Mouse (Mus musculus) left cerebral cortex, postnatal 25 days (tissue): ENCODE data around the gene Kcnk6. TPM values are rescaled to one million over a fixed set of nuclear protein-coding genes. Genes with fewer than 3 reads are reported as not detected.
"Not testable (repeated sequence)": the region's sequence is repeated elsewhere in the genome, so short reads cannot be mapped to it uniquely, and the experiment has no call there.

Source experiments
- DNase-seq, 2 experiments: peaks; one replicate each; pipeline ENCODE4 v3.0.0; 2022; ENCODE audit warnings: low spot score in 2 of 2, mixed read lengths in 1 of 2
- intact Hi-C: fragments of 180-260 bp; cut with DNase I; formaldehyde crosslinking; loops from one replicate; pipeline ENCODE4 v1.15.1; 2025
- total RNA-seq, 2 experiments: library from RNA; stranded (reverse); gene quantifications; 2 replicates each; pipeline ENCODE4 v1.2.3; 2021

The Kcnk6 gene
- total RNA-seq, 2 experiments from 2014 or later = 2.2 to 3.2 TPM

DNA sequence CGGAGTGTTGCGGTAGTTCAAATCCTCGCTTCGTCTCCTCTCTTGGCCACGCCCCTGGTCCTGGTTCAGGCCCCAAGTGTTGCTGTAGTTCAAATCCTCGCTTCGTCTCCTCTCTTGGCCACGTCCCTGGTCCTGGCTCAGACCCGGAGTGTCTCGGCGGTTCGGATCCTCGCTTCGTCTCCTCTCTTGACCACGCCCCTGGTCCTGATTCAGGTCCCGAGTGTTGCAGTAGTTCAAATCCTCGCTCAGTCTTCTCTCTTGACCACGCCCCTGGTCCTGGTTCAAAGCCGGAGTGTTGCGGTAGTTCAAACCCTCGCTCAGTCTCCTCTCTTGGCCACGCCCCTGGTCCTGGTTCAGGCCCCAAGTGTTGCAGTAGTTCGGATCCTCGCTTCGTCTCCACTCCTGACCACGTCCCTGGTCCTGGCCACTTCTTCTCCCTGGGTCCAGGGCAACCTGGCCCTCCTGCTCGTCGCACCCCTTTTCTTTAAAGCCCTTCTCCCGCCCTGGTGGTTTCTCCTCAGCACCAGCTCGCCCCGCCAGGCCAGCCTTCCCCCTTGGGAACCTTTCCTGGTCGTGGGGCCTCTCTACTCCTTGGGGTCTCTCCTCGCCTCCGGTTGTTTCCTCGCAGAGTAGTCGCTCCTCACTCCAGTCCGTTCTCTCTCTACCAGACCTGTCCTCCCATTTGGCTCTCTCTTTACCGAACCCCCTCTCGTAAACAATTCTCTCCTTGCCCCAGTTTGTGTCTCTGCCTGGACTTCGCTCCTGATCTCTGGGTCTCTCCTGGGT, 19.3 kb downstream of the Kcnk6 start:
- DNase-seq, intact Hi-C loops: not testable (repeated sequence)

GRCm38 (mm10) chr7:29212199-29212765, 20.0 kb downstream of the Kcnk6 start:
- intact Hi-C loops = no loop called here
- DNase-seq = no peak

DNA sequence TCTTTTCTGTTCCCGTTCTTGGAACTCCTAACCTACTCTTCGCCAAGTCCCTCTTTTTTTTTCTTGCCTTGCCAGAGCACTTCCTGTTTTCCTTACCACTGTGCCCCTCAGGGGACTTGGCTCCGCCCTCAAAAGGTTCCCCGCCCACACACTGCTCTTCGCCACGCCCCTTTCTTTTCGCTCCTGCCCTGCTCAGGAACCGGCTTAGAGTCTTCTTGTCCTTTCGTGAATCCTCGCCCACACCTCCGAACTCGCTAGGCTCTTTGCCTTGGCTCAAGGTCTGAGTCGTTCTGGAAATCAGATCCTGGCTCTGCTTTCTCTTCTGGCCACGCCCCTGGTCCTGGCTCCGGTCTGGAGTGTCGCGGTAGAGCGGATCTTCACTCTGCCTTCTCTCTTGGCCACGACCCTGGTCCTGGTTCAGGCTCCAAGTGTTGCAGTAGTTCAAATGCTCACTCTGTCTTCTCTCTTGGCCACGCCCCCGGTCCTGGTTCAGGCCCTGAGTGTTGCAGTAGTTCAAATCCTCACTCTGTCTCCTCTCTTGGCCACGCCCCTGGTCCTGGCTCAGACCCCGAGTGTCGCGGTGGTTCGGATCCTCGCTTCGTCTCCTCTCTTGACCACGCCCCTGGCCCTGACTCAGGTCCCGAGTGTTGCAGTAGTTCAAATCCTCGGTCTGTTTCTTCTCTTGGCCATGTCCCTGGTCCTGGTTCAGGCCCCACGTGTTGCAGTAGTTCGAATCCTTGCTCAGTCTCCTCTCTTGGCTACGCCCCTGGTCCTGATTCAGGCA, 20.7 kb downstream of the Kcnk6 start:
- intact Hi-C loops = no loop called here
- DNase-seq = peak; percentile 34 to 46

DNA sequence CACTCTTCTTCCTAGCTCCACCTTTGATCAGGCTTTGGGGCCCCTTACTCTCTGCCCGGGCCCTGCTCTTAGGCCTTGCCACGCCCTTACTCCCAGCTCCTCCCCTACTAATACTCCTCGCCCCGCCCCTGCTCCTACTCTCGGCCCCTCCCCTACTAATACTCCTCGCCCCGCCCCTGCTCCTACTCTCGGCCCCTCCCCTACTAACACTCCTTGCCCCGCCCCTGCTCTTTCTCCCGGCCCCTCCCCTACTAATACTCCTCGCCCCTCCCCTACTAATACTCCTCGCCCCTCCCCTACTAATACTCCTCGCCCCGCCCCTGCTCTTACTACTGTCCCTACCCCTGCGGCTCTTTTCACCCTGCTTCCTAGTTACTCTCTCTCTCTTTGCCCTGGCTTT, 21.3 kb downstream of the Kcnk6 start:
- DNase-seq, intact Hi-C loops: not testable (repeated sequence)

DNA sequence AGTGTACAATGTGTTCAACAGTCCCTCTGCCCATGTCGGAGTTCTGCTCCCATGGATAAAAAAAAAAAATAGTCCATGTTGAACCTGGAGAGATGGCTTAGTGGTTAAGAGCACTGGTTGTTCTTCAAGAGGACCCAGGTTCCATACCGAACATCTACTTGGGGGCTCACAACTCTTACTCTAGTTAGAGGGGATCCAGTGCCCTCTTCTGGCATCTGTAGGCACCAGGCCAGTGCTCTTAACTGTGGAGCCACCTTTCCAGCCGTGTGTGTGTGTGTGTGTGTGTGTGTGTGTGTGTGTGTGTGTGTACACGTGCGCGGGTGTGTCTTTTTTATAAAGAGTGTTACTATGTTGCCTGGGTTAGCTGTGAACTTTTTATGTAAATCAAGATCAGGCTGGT, 29.7 kb downstream of the Kcnk6 start:
- intact Hi-C loops = no loop called here
- no peak for DNase-seq

GRCm38 (mm10) chr7:29194230-29194629, 38.1 kb downstream of the Kcnk6 start:
- DNase-seq, intact Hi-C loops: not testable (repeated sequence)

DNA sequence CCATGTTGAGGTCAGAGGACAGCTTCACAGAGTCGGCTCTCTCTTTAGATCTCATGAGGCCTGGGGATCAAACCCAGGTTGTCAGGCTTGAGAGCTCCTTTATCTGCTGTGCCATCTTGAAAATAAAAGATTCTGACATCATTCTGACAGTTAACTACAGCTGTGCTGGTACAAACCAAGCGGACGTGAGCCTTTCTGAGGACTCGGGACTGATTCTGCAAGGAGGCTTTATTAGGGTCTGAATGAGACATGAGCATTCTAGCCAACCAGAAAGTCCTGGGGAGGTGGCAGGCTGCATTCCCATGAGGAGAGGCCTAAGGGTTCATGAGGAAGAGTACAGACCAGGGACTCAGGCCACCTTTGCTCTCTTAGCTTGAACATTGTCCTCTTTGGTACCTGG, 51.0 kb downstream of the Kcnk6 start:
- intact Hi-C loops = loop anchor here (5.0 kb wide), 1 partner anchor 181 kb away; no protein-coding TSS in a partner anchor

DNA sequence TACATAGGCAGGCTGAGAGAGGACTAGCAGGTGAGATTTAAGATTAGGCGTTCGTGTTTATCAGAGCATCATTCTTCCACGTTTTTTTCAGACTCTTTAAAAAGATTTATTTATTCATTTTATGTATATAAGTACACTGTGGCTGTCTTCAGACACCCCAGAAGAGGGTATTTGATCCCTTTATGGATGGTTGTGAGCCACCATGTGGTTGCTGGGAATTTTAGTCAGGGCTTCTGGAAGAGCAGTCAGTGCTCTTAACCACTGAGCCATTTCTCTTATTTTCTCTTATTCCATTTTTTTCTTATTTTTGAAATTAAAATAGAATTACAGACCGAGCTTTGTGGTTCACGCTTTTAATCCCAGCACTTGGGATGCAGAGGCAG, 51.5 kb downstream of the Kcnk6 start:
- no peak for DNase-seq
- intact Hi-C loops = loop anchor here (1.0 to 5.0 kb wide), 2 partner anchors 57 to 181 kb away; partner anchors contain the start of gene Yif1b

More for the DNA sequence above, 51.0 kb downstream of the Kcnk6 start:
- DNase-seq = not testable (repeated sequence)

- DNase-seq = peak; percentile 96 to 98
- intact Hi-C loops = loop anchor here (1.0 to 5.0 kb wide), 2 partner anchors 58 to 182 kb away; partner anchors contain the start of gene Yif1b
Measured at GRCm38 (mm10) chr7:29180077-29180853, 52.0 kb downstream of the Kcnk6 start, which contains the start of gene Psmd8. Gene Psmd8 (minus strand): TSS chr7:29180701.

- intact Hi-C loops = loop anchor here (10.0 kb wide), 1 partner anchor 115 kb away; no protein-coding TSS in a partner anchor
- no peak for DNase-seq
Measured at GRCm38 (mm10) chr7:29179323-29179722, 53.0 kb downstream of the Kcnk6 start.

- intact Hi-C loops = loop anchor here (10.0 kb wide), 1 partner anchor 117 kb away; no protein-coding TSS in a partner anchor
- no peak for DNase-seq
Measured at GRCm38 (mm10) chr7:29178106-29178505, 54.2 kb downstream of the Kcnk6 start.

DNA sequence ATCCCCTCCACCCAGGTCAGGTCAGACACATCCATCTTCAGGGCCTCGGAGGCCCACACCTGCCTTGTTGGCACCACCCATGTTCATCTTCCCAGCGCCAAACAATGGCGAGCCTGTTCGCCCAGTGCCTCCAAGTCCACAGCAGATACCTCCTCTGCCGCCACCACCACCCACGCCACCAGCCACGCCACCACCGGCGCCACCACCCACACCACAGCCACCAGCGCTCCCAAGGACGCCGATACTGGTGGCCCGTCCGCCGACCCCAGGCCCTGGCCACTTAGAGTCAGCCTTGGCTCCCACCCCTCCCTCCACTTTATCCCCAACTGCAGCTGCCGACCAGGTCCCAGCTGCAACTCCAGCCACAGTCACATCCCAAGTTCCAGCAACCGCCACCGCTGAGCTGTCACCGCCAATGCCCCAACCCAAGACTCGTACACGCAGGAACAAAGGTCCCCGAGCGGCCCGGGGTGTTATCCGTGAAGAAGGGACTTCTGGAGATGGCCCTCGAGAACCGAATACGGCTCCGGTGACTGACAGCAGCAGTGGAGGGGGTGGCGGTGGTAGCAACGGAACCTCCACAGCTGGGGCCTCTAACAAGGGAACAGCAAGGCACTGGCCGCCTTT, 59.8 kb downstream of the Kcnk6 start:
- intact Hi-C loops = loop anchor here (10.0 kb wide), 1 partner anchor 122 kb away; no protein-coding TSS in a partner anchor
- DNase-seq = no peak

Other genes starting within 250 kb of the Kcnk6 start
- gene Ryr1, start 107.3 kb downstream of the Kcnk6 start, total RNA-seq = 1 to 10 TPM; 4.7 to 8.9 TPM
- gene Rasgrp4, start 97.7 kb downstream of the Kcnk6 start, total RNA-seq = 1 to 10 TPM; 1.1 to 1.8 TPM
- 10 to 100 TPM; 35.9 to 40.6 TPM for gene Fam98c, start 76.3 kb downstream of the Kcnk6 start, total RNA-seq
- 1 to 10 TPM; 1.0 to 1.1 TPM for gene Ggn, start 62.3 kb downstream of the Kcnk6 start, total RNA-seq
- 10 to 100 TPM; 52.3 to 57.9 TPM for gene Spred3, start 62.1 kb downstream of the Kcnk6 start, total RNA-seq
- gene Psmd8, start 51.8 kb downstream of the Kcnk6 start, total RNA-seq = 100 to 1,000 TPM; 137 to 145 TPM
- under 1 TPM; 0.76 to 0.99 TPM for gene Catsperg1, start 18.5 kb downstream of the Kcnk6 start, total RNA-seq
- 10 to 100 TPM; 48.5 to 52.0 TPM for gene Yif1b, start 5.8 kb upstream of the Kcnk6 start, total RNA-seq
- not detected for gene 2200002D01Rik, start 16.0 kb upstream of the Kcnk6 start, total RNA-seq
- 10 to 100 TPM; 21.1 to 24.4 TPM for gene Spint2, start 49.4 kb upstream of the Kcnk6 start, total RNA-seq
- 10 to 100 TPM; 13.6 to 14.2 TPM for gene Ppp1r14a, start 56.8 kb upstream of the Kcnk6 start, total RNA-seq
- 100 to 1,000 TPM; 110 to 115 TPM for gene Dpf1, start 71.4 kb upstream of the Kcnk6 start, total RNA-seq